Mouse (Mus musculus) lung, embryonic 15.5 days (tissue): ENCODE results near the gene Per1. TPM values are rescaled to one million over a fixed set of nuclear protein-coding genes. Genes with fewer than 3 reads are reported as not detected.

ENCODE experiments used
- ATAC-seq: fragments of 200-750 bp; cut with Nextera tagmentation; 2 replicates; pipeline ENCODE4 v1.8.0; 2017; ENCODE audit warnings: moderate number of reproducible peaks, borderline replicate concordance; ENCODE audit not compliant: low FRiP score, low TSS enrichment; ENCODE audit errors: extremely low read depth
- H3K27ac ChIP-seq: fragments of 300-500 bp; sonication (generic); 2 replicates; pipeline ENCODE4 v1.5.1; 2015; ENCODE audit warnings: moderate library complexity, mild to moderate bottlenecking, inconsistent platforms
- H3K27me3 ChIP-seq: fragments of 300-500 bp; sonication (generic); 2 replicates; pipeline ENCODE4 v1.6.1; 2015; ENCODE audit warnings: inconsistent platforms
- H3K36me3 ChIP-seq: fragments of 300-500 bp; sonication (generic); 2 replicates; pipeline ENCODE4 v1.6.1; 2015; ENCODE audit warnings: inconsistent platforms
- H3K4me1 ChIP-seq: fragments of 300-500 bp; sonication (generic); 2 replicates; pipeline ENCODE4 v1.6.1; 2015; ENCODE audit warnings: inconsistent platforms
- H3K4me2 ChIP-seq: fragments of 300-500 bp; sonication (generic); 2 replicates; pipeline ENCODE4 v1.6.1; 2015; ENCODE audit warnings: inconsistent platforms, mild to moderate bottlenecking, moderate library complexity
- H3K4me3 ChIP-seq: fragments of 300-500 bp; sonication (generic); 2 replicates; pipeline ENCODE4 v1.5.1; 2015; ENCODE audit warnings: mild to moderate bottlenecking, inconsistent platforms
- H3K9ac ChIP-seq: fragments of 300-500 bp; sonication (generic); 2 replicates; pipeline ENCODE4 v1.6.1; 2015; ENCODE audit warnings: inconsistent platforms
- H3K9me3 ChIP-seq: fragments of 300-500 bp; sonication (generic); 2 replicates; pipeline ENCODE4 v1.6.1; 2016; ENCODE audit warnings: inconsistent platforms
- WGBS: fragments of 180-500 bp; shearing (Covaris S2); methylation state at CpG from one replicate; pipeline ENCODE4 v1.1.7; 2015; 5-methylcytosine and 5-hydroxymethylcytosine counted together
- polyA plus RNA-seq: library from polyadenylated mRNA; unstranded; fragments of >200 nt; fragmentation: Nextera tagmentation; extraction: Ambion mirVana; gene quantifications from 2 replicates; pipeline ENCODE4 v1.2.1, GENCODE M21; 2015

Gene Per1
- polyA plus RNA-seq, 1 experiment from 2014 or later = 24.0 TPM

- peaks cover 31% of the 10 kb centered on the region for H3K4me1 ChIP-seq
- no peaks in the 10 kb centered on the region for H3K27me3 ChIP-seq
- no peak overlapping the region for H3K9ac ChIP-seq
- WGBS = 58% methylated on average over 3 of the region's 3 CpGs
- peaks cover 7% of the 10 kb centered on the region for H3K36me3 ChIP-seq
- ATAC-seq = no peak
- H3K9me3 ChIP-seq = no peaks in the 10 kb centered on the region
- no peak overlapping the region for H3K4me2 ChIP-seq
- no peak overlapping the region for H3K27ac ChIP-seq
- no peak overlapping the region for H3K4me3 ChIP-seq
Measured at GRCm38 (mm10) chr11:69114018-69114417, 19.0 kb downstream of the Per1 start.

- no peaks in the 10 kb centered on the region for H3K9me3 ChIP-seq
- peaks cover 32% of the 10 kb centered on the region for H3K4me1 ChIP-seq
- no peak overlapping the region for H3K4me2 ChIP-seq
- no peaks in the 10 kb centered on the region for H3K27me3 ChIP-seq
- WGBS = 69% methylated on average over 3 of the region's 3 CpGs
- H3K27ac ChIP-seq = no peak overlapping the region
- no peak overlapping the region for H3K4me3 ChIP-seq
- H3K9ac ChIP-seq = no peak overlapping the region
- peaks cover 1% of the 10 kb centered on the region for H3K36me3 ChIP-seq
- ATAC-seq = no peak
Measured at GRCm38 (mm10) chr11:69114621-69115020, 19.6 kb downstream of the Per1 start.

- 51% methylated on average over 5 of the region's 5 CpGs for WGBS
- Histone ChIP-seq H3K9ac (no peak overlapping the region), H3K4me2 (peak overlapping the region; percentile 94), H3K4me1 (peaks cover 41% of the 10 kb centered on the region), H3K9me3 (no peaks in the 10 kb centered on the region), H3K27ac (no peak overlapping the region), H3K4me3 (peak overlapping the region; percentile 66; the same call in 1 of the 2 replicates), H3K27me3 (no peaks in the 10 kb centered on the region), H3K36me3 (no peaks in the 10 kb centered on the region)
- no peak for ATAC-seq
Measured at GRCm38 (mm10) chr11:69116843-69117242, 21.8 kb downstream of the Per1 start.

GRCm38 (mm10) chr11:69117737-69118695 lies 23.0 kb downstream of the Per1 start:
- H3K4me1 ChIP-seq = peaks cover 38% of the 10 kb centered on the region
- under 1% methylated on average over 45 of the region's 45 CpGs for WGBS
- ATAC-seq = no peak
- peak overlapping the region; percentile 89 for H3K27ac ChIP-seq
- peak overlapping the region; percentile 94 for H3K4me2 ChIP-seq
- H3K4me3 ChIP-seq = peak overlapping the region; percentile 66
- H3K36me3 ChIP-seq = no peaks in the 10 kb centered on the region
- no peaks in the 10 kb centered on the region for H3K9me3 ChIP-seq
- H3K27me3 ChIP-seq = no peaks in the 10 kb centered on the region
- peak overlapping the region; percentile 59 for H3K9ac ChIP-seq

GRCm38 (mm10) chr11:69118765-69119164 lies 23.7 kb downstream of the Per1 start:
- no peak for ATAC-seq
- H3K4me3 ChIP-seq = peak overlapping the region; percentile 66
- H3K27ac ChIP-seq = no peak overlapping the region
- 0% methylated on average over 15 of the region's 15 CpGs for WGBS
- H3K9ac ChIP-seq = peak overlapping the region; percentile 59
- H3K4me2 ChIP-seq = peak overlapping the region; percentile 94
- H3K9me3 ChIP-seq = no peaks in the 10 kb centered on the region
- H3K4me1 ChIP-seq = peaks cover 40% of the 10 kb centered on the region
- no peaks in the 10 kb centered on the region for H3K27me3 ChIP-seq
- H3K36me3 ChIP-seq = no peaks in the 10 kb centered on the region

- Histone ChIP-seq H3K4me1 (peaks cover 40% of the 10 kb centered on the region), H3K27ac (no peak overlapping the region), H3K9me3 (no peaks in the 10 kb centered on the region), H3K27me3 (no peaks in the 10 kb centered on the region), H3K4me2 (peak overlapping the region; percentile 94), H3K4me3 (peak overlapping the region; percentile 80), H3K36me3 (no peaks in the 10 kb centered on the region), H3K9ac (peak overlapping the region; percentile 3; the same call in 1 of the 2 replicates)
- WGBS = 37% methylated on average over 14 of the region's 14 CpGs
- ATAC-seq = no peak
Measured at GRCm38 (mm10) chr11:69119446-69120155, 24.6 kb downstream of the Per1 start.

- under 1% methylated on average over 27 of the region's 27 CpGs for WGBS
- Histone ChIP-seq H3K9ac (peak within 1 kb of the TSS; percentile 78), H3K9me3 (no peaks in the 10 kb centered on the region), H3K27me3 (no peaks in the 10 kb centered on the region), H3K4me3 (peak within 1 kb of the TSS; percentile 80), H3K4me1 (peaks cover 40% of the 10 kb centered on the region), H3K4me2 (peak within 1 kb of the TSS; percentile 94), H3K27ac (peak within 1 kb of the TSS; percentile 98; the same call in 1 of the 2 replicates), H3K36me3 (no peaks in the 10 kb centered on the region)
- ATAC-seq = no peak
Measured at GRCm38 (mm10) chr11:69120221-69121000, 25.4 kb downstream of the Per1 start, which contains the start of gene Hes7. TSS of gene Hes7 (plus strand) at chr11:69120404.

GRCm38 (mm10) chr11:69121001-69121740 lies 26.2 kb downstream of the Per1 start:
- no peaks in the 10 kb centered on the region for H3K36me3 ChIP-seq
- H3K27me3 ChIP-seq = no peaks in the 10 kb centered on the region
- H3K9ac ChIP-seq = peak overlapping the region; percentile 78
- no peaks in the 10 kb centered on the region for H3K9me3 ChIP-seq
- WGBS = under 1% methylated on average over 32 of the region's 33 CpGs
- peak overlapping the region; percentile 98 for H3K27ac ChIP-seq
- H3K4me1 ChIP-seq = peaks cover 48% of the 10 kb centered on the region
- H3K4me3 ChIP-seq = peak overlapping the region; percentile 80
- H3K4me2 ChIP-seq = peak overlapping the region; percentile 94
- no peak for ATAC-seq

GRCm38 (mm10) chr11:69121741-69122335 lies 26.8 kb downstream of the Per1 start:
- Histone ChIP-seq H3K9me3 (no peaks in the 10 kb centered on the region), H3K4me2 (peak overlapping the region; percentile 94), H3K4me3 (peak overlapping the region; percentile 80), H3K27ac (peak overlapping the region; percentile 98), H3K9ac (peak overlapping the region; percentile 78), H3K4me1 (peaks cover 52% of the 10 kb centered on the region), H3K36me3 (no peaks in the 10 kb centered on the region), H3K27me3 (no peaks in the 10 kb centered on the region)
- WGBS = under 1% methylated on average over 31 of the region's 32 CpGs
- no peak; the same call in 1 of the 2 replicates for ATAC-seq

- peak within 1 kb of the TSS; percentile 78 for H3K9ac ChIP-seq
- peak within 1 kb of the TSS; percentile 80 for H3K4me3 ChIP-seq
- H3K9me3 ChIP-seq = no peaks in the 10 kb centered on the region
- H3K4me1 ChIP-seq = peaks cover 47% of the 10 kb centered on the region
- H3K27me3 ChIP-seq = no peaks in the 10 kb centered on the region
- no peaks in the 10 kb centered on the region for H3K36me3 ChIP-seq
- peak within 1 kb of the TSS; percentile 98 for H3K27ac ChIP-seq
- peak within 1 kb of the TSS; percentile 94 for H3K4me2 ChIP-seq
- ATAC-seq = peak; percentile 72
- WGBS = under 1% methylated on average over 65 of the region's 66 CpGs
Measured at GRCm38 (mm10) chr11:69122336-69122951, 27.4 kb downstream of the Per1 start, which contains the start of gene 9130213A22Rik. TSS of gene 9130213A22Rik (minus strand) at chr11:69122589.
